Mouse (Mus musculus) MEL (cell line): ENCODE data around the gene 1700088E04Rik. TPM values are rescaled to one million over a fixed set of nuclear protein-coding genes. Genes with fewer than 3 reads are reported as not detected.

Experiments used
- DNase-seq: peaks from one replicate; pipeline ENCODE4 v3.0.0; 2011; ENCODE audit warnings: low read depth, low spot score
- H3K27ac ChIP-seq: 2 replicates; pipeline ENCODE4 v1.5.1; 2012; ENCODE audit warnings: low read depth, mild to moderate bottlenecking, control low read depth, low read length, moderate library complexity; ENCODE audit not compliant: control insufficient read depth
- H3K27me3 ChIP-seq, 2 experiments: fragments of 150-350 bp in 1 of 2; sonication (generic) in 1 of 2; 2 replicates each; pipeline ENCODE4 v1.6.1; 2012; ENCODE audit warnings: low read length in 2 of 2, mild to moderate bottlenecking in 2 of 2, improper control_type of control experiment in 1 of 2, moderate library complexity in 1 of 2; ENCODE audit not compliant: insufficient read depth in 2 of 2, control insufficient read depth in 1 of 2
- H3K36me3 ChIP-seq, 2 experiments: 2 replicates each; pipeline ENCODE4 v1.6.1; 2012 to 2014; ENCODE audit warnings: low read length in 2 of 2, improper control_type of control experiment in 1 of 2, inconsistent platforms in 1 of 2, mild to moderate bottlenecking in 1 of 2; ENCODE audit not compliant: insufficient read depth in 2 of 2, control insufficient read depth in 1 of 2
- H3K4me1 ChIP-seq, 2 experiments: fragments of 150-350 bp in 1 of 2; sonication (generic) in 1 of 2; 2 replicates each; pipeline ENCODE4 v1.6.1; 2012; ENCODE audit warnings: low read length in 2 of 2, improper control_type of control experiment in 1 of 2, mild to moderate bottlenecking in 1 of 2; ENCODE audit not compliant: insufficient read depth in 2 of 2, control insufficient read depth in 1 of 2
- H3K4me3 ChIP-seq, 2 experiments: fragments of 150-350 bp in 1 of 2; sonication (generic) in 1 of 2; 2 replicates each; pipeline ENCODE4 v1.5.1; 2012; ENCODE audit warnings: low read depth in 2 of 2, low read length in 2 of 2, mild to moderate bottlenecking in 2 of 2, moderate library complexity in 2 of 2, control low read depth in 1 of 2, improper control_type of control experiment in 1 of 2; ENCODE audit not compliant: control insufficient read depth in 1 of 2, insufficient read depth in 1 of 2
- H3K79me2 ChIP-seq: 2 replicates; pipeline ENCODE4 v1.6.1; 2012; ENCODE audit warnings: mild to moderate bottlenecking, low read length, moderate library complexity; ENCODE audit not compliant: control insufficient read depth, poor library complexity, insufficient read depth
- H3K9ac ChIP-seq: 2 replicates; pipeline ENCODE4 v1.6.1; 2012; ENCODE audit warnings: low read depth, mild to moderate bottlenecking, control low read depth, low read length, moderate library complexity; ENCODE audit not compliant: control insufficient read depth, poor library complexity, severe bottlenecking
- H3K9me3 ChIP-seq: fragments of 150-350 bp; sonication (generic); replicated peaks from 2 replicates; pipeline ENCODE4 v1.6.1; 2012; ENCODE audit warnings: mild to moderate bottlenecking, low read length, improper control_type of control experiment, moderate library complexity; ENCODE audit not compliant: insufficient read depth
- BHLHE40 ChIP-seq: IDR thresholded peaks from 2 replicates; pipeline ENCODE4 v1.6.1; 2012; ENCODE audit warnings: low read depth, mild to moderate bottlenecking, inconsistent platforms, low read length, improper control_type of control experiment, borderline replicate concordance
- CHD1 ChIP-seq: IDR thresholded peaks from 2 replicates; pipeline ENCODE4 v1.6.1; 2012; ENCODE audit warnings: low read depth, mild to moderate bottlenecking, inconsistent platforms, low read length, improper control_type of control experiment
- E2F4 ChIP-seq: IDR thresholded peaks from 2 replicates; pipeline ENCODE4 v1.6.1; 2011; ENCODE audit warnings: low read depth, low read length, improper control_type of control experiment, borderline replicate concordance
- EP300 ChIP-seq, 2 experiments: IDR thresholded peaks; 2 replicates each; pipeline ENCODE4 v1.6.1; 2011; ENCODE audit warnings: improper control_type of control experiment in 2 of 2, low read length in 2 of 2, low read depth in 1 of 2, mild to moderate bottlenecking in 1 of 2
- ETS1 ChIP-seq: IDR thresholded peaks from 2 replicates; pipeline ENCODE4 v1.6.1; 2012; ENCODE audit warnings: low read depth, mild to moderate bottlenecking, inconsistent platforms, low read length, improper control_type of control experiment, moderate library complexity
- GATA1 ChIP-seq: IDR thresholded peaks from 2 replicates; pipeline ENCODE4 v1.6.1; 2011; ENCODE audit warnings: low read depth, low read length, improper control_type of control experiment
- HCFC1 ChIP-seq: IDR thresholded peaks from 2 replicates; pipeline ENCODE4 v1.6.1; 2012; ENCODE audit warnings: low read depth, mild to moderate bottlenecking, inconsistent platforms, low read length, improper control_type of control experiment, moderate library complexity
- JUND ChIP-seq: IDR thresholded peaks from 2 replicates; pipeline ENCODE4 v1.6.1; 2011; ENCODE audit warnings: low read depth, mild to moderate bottlenecking, improper control_type of control experiment, low read length
- KAT2A ChIP-seq: conservative IDR thresholded peaks from 2 replicates; pipeline ENCODE4 v1.6.1; 2012; ENCODE audit warnings: low read depth, low read length, improper control_type of control experiment, inconsistent platforms
- MAFK ChIP-seq: IDR thresholded peaks from 2 replicates; pipeline ENCODE4 v1.6.1; 2011; ENCODE audit warnings: low read depth, mild to moderate bottlenecking, low read length, improper control_type of control experiment, borderline replicate concordance
- MEF2A ChIP-seq: IDR thresholded peaks from 2 replicates; pipeline ENCODE4 v1.6.1; 2014; ENCODE audit warnings: low read depth, mild to moderate bottlenecking, inconsistent platforms, low read length, improper control_type of control experiment; ENCODE audit not compliant: poor library complexity, insufficient replicate concordance, severe bottlenecking; ENCODE audit errors: extremely low read depth
- POLR2A ChIP-seq, 2 experiments: IDR thresholded peaks; 2 replicates each; pipeline ENCODE4 v1.6.1; 2011 to 2012; ENCODE audit warnings: low read length in 2 of 2, mild to moderate bottlenecking in 2 of 2, control low read depth in 1 of 2, improper control_type of control experiment in 1 of 2, low read depth in 1 of 2, moderate library complexity in 1 of 2; ENCODE audit not compliant: control insufficient read depth in 1 of 2, insufficient read depth in 1 of 2, poor library complexity in 1 of 2
- RAD21 ChIP-seq: IDR thresholded peaks from 2 replicates; pipeline ENCODE4 v1.6.1; 2011; ENCODE audit warnings: mild to moderate bottlenecking, low read depth, low read length, improper control_type of control experiment
- RCOR1 ChIP-seq: IDR thresholded peaks from 2 replicates; pipeline ENCODE4 v1.6.1; 2012; ENCODE audit warnings: low read depth, mild to moderate bottlenecking, inconsistent platforms, low read length, improper control_type of control experiment
- SMC3 ChIP-seq: IDR thresholded peaks from 2 replicates; pipeline ENCODE4 v1.6.1; 2011; ENCODE audit warnings: low read depth, low read length, improper control_type of control experiment
- TBP ChIP-seq: IDR thresholded peaks from 2 replicates; pipeline ENCODE4 v1.8.0; 2011; ENCODE audit warnings: low read depth, low read length, improper control_type of control experiment
- TCF12 ChIP-seq: IDR thresholded peaks from 2 replicates; pipeline ENCODE4 v1.6.1; 2014; ENCODE audit warnings: low read depth, mild to moderate bottlenecking, inconsistent platforms, low read length, improper control_type of control experiment, moderate library complexity
- UBTF ChIP-seq: IDR thresholded peaks from 2 replicates; pipeline ENCODE4 v1.6.1; 2012; ENCODE audit warnings: low read depth, mild to moderate bottlenecking, inconsistent platforms, low read length, improper control_type of control experiment, moderate library complexity, borderline replicate concordance; ENCODE audit not compliant: insufficient read depth
- ZKSCAN1 ChIP-seq: IDR thresholded peaks from 2 replicates; pipeline ENCODE4 v1.6.1; 2012; ENCODE audit warnings: low read depth, mild to moderate bottlenecking, inconsistent platforms, low read length, improper control_type of control experiment, moderate library complexity
- ZMIZ1 ChIP-seq: IDR thresholded peaks from 2 replicates; pipeline ENCODE4 v1.6.1; 2012; ENCODE audit warnings: low read depth, mild to moderate bottlenecking, inconsistent platforms, low read length, improper control_type of control experiment, moderate library complexity
- ZNF384 ChIP-seq: IDR thresholded peaks from 2 replicates; pipeline ENCODE4 v1.6.1; 2012; ENCODE audit warnings: low read depth, mild to moderate bottlenecking, inconsistent platforms, low read length, improper control_type of control experiment
- polyA plus RNA-seq, 2 experiments: library from polyadenylated mRNA; stranded (reverse) in 1 of 2; unstranded in 1 of 2; fragments of >175 nt in 1 of 2; fragments of >200 nt in 1 of 2; gene quantifications; 2 replicates each; pipeline versions ENCODE4 v1.2.1 to v1.2.4; 2012; ENCODE audit warnings: low replicate concordance in 2 of 2, low read depth in 1 of 2; ENCODE audit not compliant: insufficient read length in 2 of 2, insufficient read depth in 1 of 2, missing spikeins in 1 of 2
- total RNA-seq: library from RNA; depleted of rRNA; stranded (reverse); fragments of 300-350 nt; gene quantifications from 2 replicates; pipeline ENCODE4 v1.2.3, GENCODE M21; 2012

Gene 1700088E04Rik
- total and polyA plus RNA-seq, 3 experiments, result 4.9 to 9.3 TPM; not detected in 1

GRCm38 (mm10) chr15:79155572-79155971, 14.5 kb upstream of the 1700088E04Rik start:
- Histone ChIP-seq H3K79me2 (no peaks in the 10 kb centered on the region), H3K27me3 (peaks cover 2 to 4% of the 10 kb centered on the region in 2 experiments; a peak in 3 of 4 replicates), H3K4me1 (no peaks in the 10 kb centered on the region), H3K27ac (no peak overlapping the region), H3K9ac (no peak overlapping the region), H3K4me3 (no peak overlapping the region), H3K9me3 (no peaks in the 10 kb centered on the region), H3K36me3 (peaks cover 0 to 2% of the 10 kb centered on the region in 2 experiments; a peak in 1 of 4 replicates)
- DNase-seq, result no peak
- TF ChIP-seq HCFC1, result no peak
- no peak for TF ChIP-seq GATA1
- TF ChIP-seq KAT2A, result no peak
- no peak for TF ChIP-seq MEF2A
- no peak for TF ChIP-seq BHLHE40
- no peak for TF ChIP-seq TCF12
- no peak for TF ChIP-seq SMC3
- TF ChIP-seq POLR2A (IDR thresholded peaks at IDR 0.05; ENCODE audit: control insufficient read depth in 1 of 2, insufficient read depth in 1 of 2, low read depth in 1 of 2, low read length in 2 of 2, poor library complexity in 1 of 2), result no peak
- no peak for TF ChIP-seq ETS1
- TF ChIP-seq RAD21, result no peak
- no peak for TF ChIP-seq UBTF
- no peak for TF ChIP-seq E2F4
- no peak for TF ChIP-seq TBP
- TF ChIP-seq CHD1, result no peak
- no peak for TF ChIP-seq EP300 (IDR thresholded peaks at IDR 0.05; ENCODE audit: low read depth in 1 of 2, low read length in 2 of 2)
- TF ChIP-seq ZNF384, result no peak

- no peaks in the 10 kb centered on the region for H3K9me3 ChIP-seq
- no peaks in the 10 kb centered on the region for H3K79me2 ChIP-seq
- H3K9ac ChIP-seq, result no peak overlapping the region
- H3K27ac ChIP-seq, result no peak overlapping the region
- no peak overlapping the region for H3K4me3 ChIP-seq
- DNase-seq, result no peak
- H3K27me3 ChIP-seq, result no peaks in the 10 kb centered on the region; a peak in 1 of 4 replicates
- TF ChIP-seq RCOR1, result no peak
- no peak for TF ChIP-seq JUND
- TF ChIP-seq ZMIZ1, result no peak
- TF ChIP-seq RAD21, result no peak
- no peak for TF ChIP-seq MAFK
- TF ChIP-seq POLR2A (IDR thresholded peaks at IDR 0.05; ENCODE audit: control insufficient read depth in 1 of 2, insufficient read depth in 1 of 2, low read depth in 1 of 2, low read length in 2 of 2, poor library complexity in 1 of 2), result no peak
- TF ChIP-seq ZKSCAN1, result no peak
- TF ChIP-seq, all 39 proteins: peak for 0
- H3K4me1 ChIP-seq, result no peaks in the 10 kb centered on the region
- peaks cover 0 to 2% of the 10 kb centered on the region in 2 experiments; a peak in 1 of 4 replicates for H3K36me3 ChIP-seq
Observed at GRCm38 (mm10) chr15:79152709-79153108, 11.7 kb upstream of the 1700088E04Rik start.
